Mouse (Mus musculus) stomach, postnatal 0 days (tissue): ENCODE data around the gene Ccdc141. TPM values are rescaled to one million over a fixed set of nuclear protein-coding genes. Genes with fewer than 3 reads are reported as not detected.

Experiments used
- ATAC-seq: fragments of 200-750 bp; cut with Nextera tagmentation; 2 replicates; pipeline ENCODE4 v1.8.0; 2017; ENCODE audit not compliant: low FRiP score, low TSS enrichment
- DNase-seq: peaks from one replicate; pipeline ENCODE4 v3.0.0-alpha.2; 2016; ENCODE audit warnings: low spot score
- H3K27ac ChIP-seq: fragments of 300-500 bp; sonication (generic); replicated peaks from 2 replicates; pipeline ENCODE4 v1.5.1; 2014; ENCODE audit warnings: mild to moderate bottlenecking, control low read depth
- H3K27me3 ChIP-seq: fragments of 300-500 bp; sonication (generic); 2 replicates; pipeline ENCODE4 v1.6.1; 2014; ENCODE audit warnings: low read length; ENCODE audit not compliant: control insufficient read depth, insufficient read depth
- H3K36me3 ChIP-seq: fragments of 300-500 bp; sonication (generic); 2 replicates; pipeline ENCODE4 v1.6.1; 2014; ENCODE audit warnings: low read length, mixed read lengths; ENCODE audit not compliant: control insufficient read depth, insufficient read depth
- H3K4me1 ChIP-seq: fragments of 300-500 bp; sonication (generic); replicated peaks from 2 replicates; pipeline ENCODE4 v1.6.1; 2014; ENCODE audit warnings: antibody characterized with exemption; ENCODE audit not compliant: control insufficient read depth, insufficient read depth
- H3K4me2 ChIP-seq: fragments of 300-500 bp; sonication (generic); replicated peaks from 2 replicates; pipeline ENCODE4 v1.6.1; 2014; ENCODE audit warnings: low read depth, mild to moderate bottlenecking, control low read depth, moderate library complexity
- H3K4me3 ChIP-seq: fragments of 300-500 bp; sonication (generic); 2 replicates; pipeline ENCODE4 v1.5.1; 2014; ENCODE audit warnings: low read depth, low read length, control low read depth
- H3K9ac ChIP-seq: fragments of 300-500 bp; sonication (generic); 2 replicates; pipeline ENCODE4 v1.6.1; 2014; ENCODE audit warnings: mild to moderate bottlenecking, low read length, control low read depth, mixed read lengths
- H3K9me3 ChIP-seq: fragments of 300-500 bp; sonication (generic); 2 replicates; pipeline ENCODE4 v1.6.1; 2016; ENCODE audit warnings: low read length; ENCODE audit not compliant: control insufficient read depth
- CTCF ChIP-seq: IDR thresholded peaks from 2 replicates; pipeline ENCODE4 v1.5.1; 2016; ENCODE audit warnings: antibody characterized with exemption, low read depth, mild to moderate bottlenecking, moderate library complexity
- EP300 ChIP-seq: optimal IDR thresholded peaks from 2 replicates; pipeline ENCODE3; 2016; ENCODE audit warnings: antibody characterized with exemption
- WGBS: fragments of 180-500 bp; shearing (Covaris S2); extraction: QIAGEN DNeasy Blood & Tissue Kit; methylation state at CpG from one replicate; pipeline ENCODE4 v1.1.7; 2014; 5-methylcytosine and 5-hydroxymethylcytosine counted together
- polyA plus RNA-seq: library from polyadenylated mRNA; unstranded; fragments of >200 nt; fragmentation: Nextera tagmentation; extraction: Ambion mirVana; gene quantifications from 2 replicates; pipeline ENCODE4 v1.2.1, GENCODE M21; 2015

The Ccdc141 gene
- polyA plus RNA-seq, 1 experiment from 2014 or later, result 6.7 TPM

DNA sequence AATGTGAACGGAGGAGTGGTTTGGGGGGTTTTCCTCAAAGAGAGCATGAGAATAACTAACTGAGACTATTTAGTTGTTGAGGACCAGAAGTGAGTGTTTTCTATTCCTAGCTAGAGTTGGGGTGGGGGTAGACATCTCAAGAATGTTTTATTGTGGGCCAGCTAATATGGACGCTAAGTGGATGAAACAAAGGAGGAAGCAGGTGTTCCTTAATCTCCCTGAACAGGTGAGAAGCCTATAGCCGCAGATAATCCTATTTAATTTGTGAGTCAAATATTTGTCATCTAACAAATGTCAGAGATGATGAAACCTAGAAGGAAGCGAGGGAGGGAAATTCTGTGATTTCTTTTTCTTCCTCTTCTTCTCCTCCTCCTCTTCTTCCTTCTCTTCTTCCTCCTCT is 60.1 kb downstream of the Ccdc141 start:
- Histone ChIP-seq H3K27me3 (no peaks in the 10 kb centered on the region), H3K36me3 (no peaks in the 10 kb centered on the region), H3K27ac (no peak overlapping the region), H3K9me3 (no peaks in the 10 kb centered on the region), H3K4me3 (no peak overlapping the region), H3K9ac (no peak overlapping the region), H3K4me1 (no peaks in the 10 kb centered on the region), H3K4me2 (no peak overlapping the region)
- ATAC-seq, result peak; percentile 46; the same call in 1 of the 2 replicates
- no peak for TF ChIP-seq EP300
- no peak for TF ChIP-seq CTCF
- no peak for DNase-seq
- WGBS, result 58% methylated on average over 4 of the region's 4 CpGs

DNA sequence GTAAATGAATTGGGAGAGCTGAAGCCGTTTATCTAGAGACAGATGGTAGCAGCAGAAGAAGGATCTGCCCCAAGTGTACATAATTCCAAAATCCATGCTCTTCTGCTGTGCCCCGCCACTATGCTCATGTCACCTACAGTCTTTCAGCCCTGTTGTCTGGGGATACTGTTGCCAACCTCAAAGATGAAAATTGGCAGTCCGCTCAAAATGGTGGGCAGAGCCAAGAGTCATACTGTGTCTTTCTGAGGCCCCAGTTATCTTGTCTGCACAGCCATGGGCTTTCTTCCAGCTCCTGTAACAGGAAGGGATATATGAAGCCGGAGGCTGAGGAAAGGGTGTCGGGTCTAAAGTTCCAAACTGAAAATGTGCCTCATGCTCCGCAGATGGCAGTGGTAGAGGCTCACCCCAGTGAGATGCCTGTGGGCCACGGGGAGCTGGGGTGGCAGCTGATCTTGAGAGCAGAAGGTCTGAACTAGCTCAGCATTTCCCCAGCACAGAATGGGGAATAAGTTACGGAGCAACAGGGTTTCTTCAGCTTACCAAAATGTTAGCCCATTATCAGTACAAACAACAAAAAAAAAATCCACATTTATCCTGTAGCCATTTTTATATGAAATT is 60.8 kb downstream of the Ccdc141 start:
- Histone ChIP-seq H3K4me1 (no peaks in the 10 kb centered on the region), H3K36me3 (no peaks in the 10 kb centered on the region), H3K27me3 (no peaks in the 10 kb centered on the region), H3K27ac (no peak overlapping the region), H3K4me2 (no peak overlapping the region), H3K9ac (no peak overlapping the region), H3K4me3 (no peak overlapping the region), H3K9me3 (no peaks in the 10 kb centered on the region)
- WGBS, result 82% methylated on average over 8 of the region's 8 CpGs
- TF ChIP-seq CTCF (no peak), EP300 (no peak)
- DNase-seq (no peak), ATAC-seq (no peak)

DNA sequence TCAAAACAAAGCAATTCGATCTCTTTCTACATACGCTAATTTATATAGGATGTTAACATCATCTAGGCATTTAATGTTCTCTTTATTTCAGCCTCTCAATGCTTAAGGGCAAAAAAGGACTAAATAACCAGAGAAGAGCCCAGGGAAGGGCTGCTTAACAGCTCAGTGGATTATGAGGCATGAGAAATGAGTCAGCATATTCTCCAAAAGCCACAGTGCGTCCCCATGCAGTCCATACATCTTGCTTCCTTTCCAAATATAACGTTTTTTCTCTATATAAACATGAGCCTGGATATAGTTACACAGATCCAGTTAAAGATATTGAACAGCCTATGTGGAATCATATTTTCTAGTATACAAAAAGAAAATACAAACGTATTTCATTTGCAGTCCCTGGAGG is 61.9 kb downstream of the Ccdc141 start:
- Histone ChIP-seq H3K27ac (no peak overlapping the region), H3K4me2 (no peak overlapping the region), H3K4me1 (no peaks in the 10 kb centered on the region), H3K27me3 (no peaks in the 10 kb centered on the region), H3K9me3 (no peaks in the 10 kb centered on the region), H3K4me3 (no peak overlapping the region), H3K36me3 (no peaks in the 10 kb centered on the region), H3K9ac (no peak overlapping the region)
- TF ChIP-seq CTCF, result no peak
- DNase-seq, result no peak
- WGBS, result 58% methylated on average over 5 of the region's 5 CpGs
- no peak for ATAC-seq

DNA sequence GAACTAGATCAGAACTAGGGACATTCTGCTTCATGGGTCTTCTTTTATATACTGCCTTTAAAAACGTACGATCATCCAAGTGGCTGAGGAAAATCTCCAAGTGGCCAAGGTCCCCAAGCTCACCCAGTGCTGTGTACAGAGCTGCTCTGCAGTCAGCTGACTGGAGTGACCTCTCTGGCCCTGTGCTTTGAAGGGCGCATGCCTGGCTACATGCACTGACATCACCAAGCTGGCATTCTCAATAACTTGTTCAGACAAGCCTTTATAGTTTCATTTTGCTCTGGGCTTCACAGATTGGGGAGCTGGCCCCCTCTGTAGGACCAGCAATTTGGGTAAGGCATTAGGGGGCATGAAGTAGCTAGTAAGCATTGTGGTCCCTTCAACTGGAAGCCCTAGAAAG is 64.3 kb downstream of the Ccdc141 start:
- H3K4me3 ChIP-seq, result no peak overlapping the region
- no peaks in the 10 kb centered on the region for H3K27me3 ChIP-seq
- no peak overlapping the region for H3K9ac ChIP-seq
- no peaks in the 10 kb centered on the region for H3K9me3 ChIP-seq
- no peak overlapping the region for H3K27ac ChIP-seq
- DNase-seq (no peak), ATAC-seq (no peak)
- WGBS, result 88% methylated on average over 3 of the region's 3 CpGs
- TF ChIP-seq EP300 (no peak), CTCF (no peak)
- no peaks in the 10 kb centered on the region for H3K36me3 ChIP-seq
- no peaks in the 10 kb centered on the region for H3K4me1 ChIP-seq
- no peak overlapping the region for H3K4me2 ChIP-seq

DNA sequence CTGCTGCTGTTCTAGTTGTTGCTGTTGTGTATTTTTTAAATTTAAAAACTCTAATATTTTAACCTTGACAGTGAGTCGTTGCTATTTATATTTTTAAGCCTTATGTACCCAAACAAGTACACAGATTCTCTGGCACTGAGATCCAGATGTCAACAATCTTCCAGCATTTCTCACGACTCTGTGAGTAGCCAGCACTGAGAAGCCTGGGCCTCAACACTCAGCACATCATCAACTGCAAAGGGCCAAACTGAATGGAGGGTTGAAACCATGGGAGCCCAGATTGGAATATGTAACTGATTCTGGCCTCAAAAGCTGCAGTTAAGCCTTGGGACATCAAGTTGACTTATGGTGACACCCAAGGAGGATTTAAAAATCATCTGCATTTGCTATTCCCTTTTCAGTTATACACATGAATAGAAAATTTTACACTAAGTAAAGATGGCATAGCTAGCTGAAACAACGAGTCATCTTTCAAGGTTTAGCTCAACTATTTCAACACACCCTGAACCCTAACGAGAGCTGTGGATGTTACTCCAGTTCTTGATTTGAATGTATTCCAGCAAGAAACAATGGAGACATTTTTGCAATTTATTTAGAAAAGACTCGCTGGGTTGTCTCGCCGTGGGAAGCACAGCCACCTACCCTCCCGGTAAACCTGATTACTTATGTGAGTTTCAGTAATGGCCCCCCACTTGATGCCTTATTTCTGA is 65.3 kb downstream of the Ccdc141 start:
- Histone ChIP-seq H3K9ac (no peak overlapping the region), H3K27ac (no peak overlapping the region), H3K4me2 (no peak overlapping the region), H3K36me3 (no peaks in the 10 kb centered on the region), H3K4me3 (no peak overlapping the region), H3K27me3 (no peaks in the 10 kb centered on the region), H3K9me3 (no peaks in the 10 kb centered on the region), H3K4me1 (no peaks in the 10 kb centered on the region)
- WGBS, result 70% methylated on average over 8 of the region's 8 CpGs
- TF ChIP-seq CTCF (no peak), EP300 (no peak)
- ATAC-seq (no peak), DNase-seq (no peak)

DNA sequence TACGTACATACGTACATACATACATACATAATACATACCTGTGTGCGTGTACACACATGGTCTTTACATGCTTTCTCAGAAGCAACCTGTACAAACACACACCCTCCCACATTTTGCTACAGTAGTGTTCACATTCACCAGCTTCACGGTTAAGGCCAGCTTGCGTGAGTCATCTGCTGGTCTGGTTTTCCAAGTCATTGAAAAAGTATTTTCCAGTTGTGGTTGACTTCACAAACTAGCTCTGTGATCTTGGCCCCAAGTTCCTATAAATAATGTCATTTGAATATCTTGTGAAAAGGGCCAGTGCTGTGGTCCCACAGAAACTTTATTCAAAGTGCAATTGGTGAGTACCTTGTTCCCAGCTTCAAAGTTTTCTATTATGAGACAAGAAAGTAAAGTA is 67.9 kb downstream of the Ccdc141 start:
- Histone ChIP-seq H3K9ac (no peak overlapping the region), H3K27ac (no peak overlapping the region), H3K4me1 (no peaks in the 10 kb centered on the region), H3K4me2 (no peak overlapping the region), H3K9me3 (no peaks in the 10 kb centered on the region), H3K27me3 (no peaks in the 10 kb centered on the region), H3K36me3 (no peaks in the 10 kb centered on the region), H3K4me3 (no peak overlapping the region)
- no peak for TF ChIP-seq EP300
- TF ChIP-seq CTCF, result no peak
- 74% methylated on average over 5 of the region's 5 CpGs for WGBS
- DNase-seq (no peak), ATAC-seq (no peak)
